22 mouse cellular contexts compared by ENCODE assay signal in the genomic region with DNA sequence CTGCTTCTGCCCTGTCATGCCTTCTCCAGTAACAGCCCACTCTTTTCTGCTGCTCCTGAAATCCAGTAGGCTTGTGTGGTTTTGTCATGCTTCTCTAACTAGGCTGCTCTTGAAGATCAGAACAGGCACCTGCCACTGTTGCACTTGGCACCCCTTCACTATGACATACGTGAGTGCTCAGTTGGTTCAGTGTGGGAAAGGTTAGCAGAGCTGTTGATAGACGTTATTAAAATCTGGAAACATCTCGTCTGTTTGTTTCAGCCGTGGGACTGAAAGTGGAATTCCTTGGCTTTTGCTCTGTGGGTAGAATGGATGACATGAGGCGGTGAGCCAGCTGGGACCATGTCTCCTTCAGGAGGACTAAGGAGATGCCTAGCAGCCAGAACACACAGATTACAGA. TPM values are rescaled to one million over a fixed set of nuclear protein-coding genes. Genes with fewer than 3 reads are reported as not detected.
DNase-seq lines count a peak whose midpoint lies in the region; ATAC-seq and TF ChIP-seq lines count a peak whose summit lies in the region.
"Had no signal": no experiment of that assay in that cellular context is flagged by ENCODE, and none has a peak within 500 bp of the region (broad histone marks: within the 10 kb centered on the region; RNA-seq: fewer than 3 reads in every experiment).

No protein-coding gene starts in this region.

- H3K4me1 ChIP-seq in cerebellum, adult 2 months (ENCODE audit: control insufficient read depth, insufficient read depth, low read length), result peaks cover 65% of the 10 kb centered on the region
- no peaks in the 10 kb centered on the region for H3K4me1 ChIP-seq in heart, adult 2 months (ENCODE audit: control insufficient read depth, insufficient read depth, low read length)
- H3K4me1 ChIP-seq: embryonic facial prominence, embryonic 13.5 days had no signal

- no peaks in the 10 kb centered on the region for H3K79me2 ChIP-seq in heart, adult 2 months (replicated peaks; ENCODE audit: control insufficient read depth, insufficient read depth, low read length)

- H3K4me3 ChIP-seq in cerebellum, adult 2 months (replicated peaks; ENCODE audit: insufficient read depth, low read depth, low read length), result no peak overlapping the region
- H3K4me3 ChIP-seq in heart, adult 2 months, result no peak overlapping the region
- H3K4me3 ChIP-seq: embryonic facial prominence, embryonic 13.5 days; forebrain, embryonic 12.5 days; heart, embryonic 10.5 days; hindbrain, embryonic 12.5 days had no signal

- no peak for TF ChIP-seq CTCF in cerebellum, adult 2 months (IDR thresholded peaks at IDR 0.05; ENCODE audit: borderline replicate concordance, insufficient read depth, low read depth, low read length)
- TF ChIP-seq CTCF in heart, adult 2 months (IDR thresholded peaks at IDR 0.05), result no peak

- H3K9ac ChIP-seq in heart, adult 2 months (ENCODE audit: low read depth, low read length), result no peak overlapping the region
- H3K9ac ChIP-seq: embryonic facial prominence, embryonic 13.5 days; forebrain, embryonic 12.5 days; forebrain, postnatal 0 days; hindbrain, embryonic 12.5 days had no signal

- H3K27me3 ChIP-seq in cerebellum, adult 2 months (ENCODE audit: control insufficient read depth, insufficient read depth, low read length), result no peaks in the 10 kb centered on the region
- no peaks in the 10 kb centered on the region; the same call in 1 of the 2 replicates for H3K27me3 ChIP-seq in heart, adult 2 months (ENCODE audit: control insufficient read depth, insufficient read depth, low read length)
- H3K27me3 ChIP-seq: forebrain, embryonic 12.5 days; hindbrain, embryonic 12.5 days had no signal

- peak overlapping the region; percentile 84 for H3K27ac ChIP-seq in cerebellum, adult 2 months (ENCODE audit: insufficient read depth, low read length)
- H3K27ac ChIP-seq in heart, adult 2 months, result no peak overlapping the region
- H3K27ac ChIP-seq: embryonic facial prominence, embryonic 13.5 days; forebrain, embryonic 12.5 days; heart, embryonic 10.5 days; hindbrain, embryonic 12.5 days had no signal

- ATAC-seq in frontal cortex, adult (ENCODE audit: low TSS enrichment), result 0 out of 2 replicates have a peak, but pooled peaks have one; percentile 13
- ATAC-seq: forebrain, postnatal 0 days; hindbrain, embryonic 16.5 days; inflammation-experienced regulatory T-cells, adult 6 months; intestine, postnatal 0 days had no signal

- DNase-seq in frontal cortex, postnatal 25 days (ENCODE audit: low spot score in 2 of 2), result no peak
- DNase-seq in cerebellum, adult 2 months, result peak; percentile 61 to 81
- peak; percentile 75 for DNase-seq in cerebellum, adult 9-11 months
- DNase-seq in cerebellum, postnatal 36 days, result peak; percentile 47 to 59
- no peak for DNase-seq in heart, adult 2 months
- no peak for DNase-seq in T-cell, adult 2 months (ENCODE audit: low spot score)
- DNase-seq: adrenal gland, adult 8-10 months; adrenal gland, postnatal 36 days; forebrain, postnatal 0 days; gastrocnemius, postnatal 36 days; heart, adult 11 months; heart, postnatal 10 days; heart, postnatal 4 days; kidney, adult 9 months had no signal

- no peak for TF ChIP-seq EP300 in heart, adult 2 months (IDR thresholded peaks at IDR 0.05; ENCODE audit: insufficient read depth, low read depth, low read length)

- intact Hi-C loops in heart, adult 2 months (cut with DNase I), result no loop called here

- H3K36me3 ChIP-seq in heart, adult 2 months (ENCODE audit: control insufficient read depth, insufficient read depth, low read length), result no peaks in the 10 kb centered on the region
- H3K36me3 ChIP-seq: embryonic facial prominence, embryonic 13.5 days; forebrain, embryonic 12.5 days; heart, embryonic 10.5 days; hindbrain, embryonic 12.5 days had no signal

- TF ChIP-seq POLR2A in cerebellum, adult 2 months (IDR thresholded peaks at IDR 0.05; ENCODE audit: borderline replicate concordance, insufficient read depth, low read length), result no peak; the same call in 1 of the 2 replicates
- TF ChIP-seq POLR2A in heart, adult 2 months (IDR thresholded peaks at IDR 0.05; ENCODE audit: insufficient read depth, low read depth, low read length), result no peak

- WGBS in cerebellum, adult 2 months, result 7% methylated on average over 5 of the region's 5 CpGs
- 65% methylated on average over 5 of the region's 5 CpGs for WGBS in heart, adult 2 months

RNA-seq across cellular contexts. Expression of a gene that starts 39.8 kb away (rescaled TPM):
- 220 and 260 TPM in 2 replicates for polyA plus RNA-seq in cerebellum, adult 2 months (2012; rRNA removed)
- 1 to 10 TPM; 2.5 to 2.7 TPM for total RNA-seq in heart, adult 2 months (2021)
- polyA plus RNA-seq in heart, adult 2 months (2012; rRNA removed), result 4.4 and 5.9 TPM in 2 replicates

Comparison
In these comparisons a context has a peak if more than half of its experiments do, and no peak if none do; other contexts are left out.
1. DNase-seq: peak in cerebellum, adult 2 months (2 of 2), cerebellum, adult 9-11 months (single experiment) and cerebellum, postnatal 36 days (2 of 2); none in frontal cortex, postnatal 25 days (0 of 2), heart, adult 2 months (0 of 2) and T-cell, adult 2 months (single experiment).
2. RNA of a gene that starts 39.8 kb away (polyA plus RNA-seq): 220 to 260 TPM in cerebellum, adult 2 months; 4.4 to 5.9 TPM in heart, adult 2 months; every median in the first group is over 10 times any median in the second.